Mouse (Mus musculus): ENCODE data around the gene Klk1.

Gene Klk1

DNA sequence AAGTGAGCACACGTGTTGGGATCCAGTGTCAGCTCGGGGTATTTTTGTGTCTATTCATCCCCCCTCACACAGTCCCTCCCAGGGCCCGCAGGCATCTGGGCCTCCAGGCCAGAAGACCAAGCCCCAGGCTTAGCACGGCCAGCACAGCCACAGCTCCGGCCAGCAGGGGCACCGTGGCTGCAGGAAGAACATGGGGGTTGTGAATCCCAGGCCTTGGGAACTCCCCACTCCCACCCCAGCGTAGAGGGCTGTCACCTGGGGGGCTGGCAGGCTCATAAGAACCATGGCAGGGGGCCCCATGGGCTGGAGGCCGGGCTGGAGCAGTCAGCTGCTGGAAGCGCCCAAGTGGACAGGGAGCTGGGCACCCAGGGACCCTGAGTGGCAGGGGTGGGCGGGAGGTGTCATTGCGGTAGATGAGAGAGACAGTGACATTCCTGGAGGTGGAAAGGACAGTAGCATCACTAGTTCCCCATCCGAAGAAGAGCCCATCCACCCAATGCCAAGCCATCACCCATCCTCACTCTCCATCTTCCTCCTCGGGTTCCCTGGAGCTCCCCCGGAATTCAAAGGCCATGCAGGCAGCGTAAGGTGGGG is 28.0 kb downstream of the Klk1 start:
- DNase-seq (ENCODE audit: low spot score): no peak

DNA sequence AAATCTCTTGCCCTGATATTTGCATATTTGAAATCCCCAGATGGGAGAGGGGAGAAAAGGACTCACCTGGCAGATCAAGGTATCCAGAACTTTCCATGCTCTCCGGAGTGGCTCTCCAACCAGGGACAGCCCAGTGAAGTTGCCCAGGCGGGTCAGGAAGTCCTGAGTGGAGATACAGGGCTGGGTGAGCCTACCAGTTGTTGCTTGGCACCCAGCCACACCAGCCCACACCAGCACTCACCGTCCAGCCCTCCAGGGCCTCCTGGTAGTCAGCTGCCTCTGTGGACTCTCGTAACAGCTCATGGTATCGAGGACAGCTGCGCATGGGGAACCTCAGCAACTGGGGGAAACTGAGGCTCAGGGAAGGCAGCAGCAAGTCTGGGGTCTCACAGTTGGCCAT is 29.8 kb downstream of the Klk1 start:
- DNase-seq (ENCODE audit: low spot score): no peak

- DNase-seq (ENCODE audit: low spot score): no peak
These were observed 32.1 kb downstream of the Klk1 start, which contains the start of gene Acp4 for GRCm38 (mm10) chr7:44257278-44257677. Acp4 (minus strand) TSS chr7:44257378.

- DNase-seq (ENCODE audit: low spot score): no peak
These were observed 35.2 kb downstream of the Klk1 start for GRCm38 (mm10) chr7:44260410-44260809.

- no peak for DNase-seq (ENCODE audit: low spot score)
These were observed 36.0 kb downstream of the Klk1 start, which contains the start of gene Gm15517 for GRCm38 (mm10) chr7:44261147-44261546. Gm15517 (plus strand) TSS chr7:44261447.

DNA sequence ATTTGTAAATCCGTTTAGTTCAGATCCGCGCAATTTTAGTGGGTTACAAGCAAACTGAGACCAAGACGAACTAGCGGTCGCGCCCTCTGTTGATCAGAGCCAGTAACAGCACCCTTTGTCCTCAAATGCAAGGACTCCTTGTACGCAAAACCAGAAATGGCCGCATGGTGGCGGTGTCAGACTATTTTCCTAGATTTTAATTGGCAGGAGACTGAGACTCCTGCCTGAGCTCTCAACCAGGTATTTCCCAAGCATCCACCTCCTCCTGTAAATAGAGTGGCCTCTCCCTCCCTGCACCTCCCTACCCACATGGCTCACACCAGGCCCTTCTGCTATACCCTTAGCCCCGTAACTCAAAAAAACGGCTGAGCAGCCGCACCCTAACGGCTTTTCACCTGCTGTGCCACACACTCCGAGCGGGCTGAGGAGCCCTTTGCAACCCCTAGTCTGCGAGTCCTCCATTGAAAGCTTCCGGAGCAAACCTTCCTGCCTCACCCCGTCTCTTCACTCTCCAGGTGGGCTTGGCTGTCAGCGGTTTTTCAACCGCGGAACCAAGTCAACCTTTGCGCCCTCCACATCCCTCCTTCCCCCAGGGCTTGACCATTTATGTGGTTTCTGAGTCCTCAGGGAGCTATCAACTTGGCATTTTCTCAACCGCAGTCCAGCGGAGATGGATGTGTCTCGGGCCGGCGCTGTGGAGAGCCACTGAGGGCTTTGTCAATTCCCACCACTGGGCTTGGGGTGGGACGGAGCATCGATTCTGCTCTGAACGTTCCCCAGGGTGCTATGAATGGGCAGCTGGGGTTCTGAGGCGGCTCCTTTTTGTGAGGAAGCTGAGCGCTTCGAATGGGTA is 37.9 kb downstream of the Klk1 start:
- DNase-seq (ENCODE audit: low spot score): peak; percentile 85

GRCm38 (mm10) chr7:44268117-44268516 is 43.0 kb downstream of the Klk1 start:
- DNase-seq (ENCODE audit: low spot score): no peak

GRCm38 (mm10) chr7:44269397-44269796 is 44.2 kb downstream of the Klk1 start:
- no peak for DNase-seq (ENCODE audit: low spot score)

DNA sequence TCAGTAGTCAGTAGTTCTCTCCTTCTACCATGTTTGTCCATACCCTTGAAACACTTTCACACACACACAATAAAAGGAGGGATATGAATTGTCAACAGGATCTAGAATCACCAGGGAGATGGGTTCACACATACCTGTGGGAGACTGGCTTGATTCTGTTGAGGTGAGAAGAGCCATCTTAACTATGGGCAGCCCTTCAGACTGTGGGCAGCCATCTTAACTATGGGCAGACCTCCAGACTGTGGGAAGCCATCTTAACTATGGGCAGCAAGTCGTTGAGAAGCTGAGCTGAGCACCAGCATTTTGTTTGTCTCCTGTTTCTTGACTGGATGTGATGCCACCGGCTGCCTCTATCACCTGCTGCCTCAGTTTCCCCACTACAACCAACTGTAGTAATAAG is 46.1 kb downstream of the Klk1 start:
- DNase-seq (ENCODE audit: low spot score): no peak

DNA sequence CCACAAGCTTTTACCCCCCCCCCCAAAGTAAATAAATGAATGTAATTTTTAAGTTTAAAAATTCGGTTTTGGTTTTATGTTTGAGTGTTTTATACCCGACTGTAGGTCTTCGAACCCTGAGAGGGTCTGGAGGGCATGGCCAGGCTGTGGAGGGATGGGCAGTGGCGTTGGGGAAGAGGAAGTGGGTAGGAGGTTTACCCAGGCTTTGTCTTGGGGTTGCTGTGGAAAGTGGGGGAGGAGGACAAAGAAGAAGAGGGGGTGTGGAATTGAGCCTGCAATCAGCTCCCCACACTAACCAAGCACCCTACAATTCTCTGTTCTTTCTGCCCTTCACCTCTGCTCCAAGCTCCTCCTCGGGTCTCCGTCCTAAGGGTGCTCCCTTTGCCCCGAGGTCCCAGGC is 47.4 kb downstream of the Klk1 start:
- DNase-seq (ENCODE audit: low spot score): no peak

- DNase-seq (ENCODE audit: low spot score): no peak
These were observed 48.3 kb downstream of the Klk1 start for GRCm38 (mm10) chr7:44273446-44273845.

DNA sequence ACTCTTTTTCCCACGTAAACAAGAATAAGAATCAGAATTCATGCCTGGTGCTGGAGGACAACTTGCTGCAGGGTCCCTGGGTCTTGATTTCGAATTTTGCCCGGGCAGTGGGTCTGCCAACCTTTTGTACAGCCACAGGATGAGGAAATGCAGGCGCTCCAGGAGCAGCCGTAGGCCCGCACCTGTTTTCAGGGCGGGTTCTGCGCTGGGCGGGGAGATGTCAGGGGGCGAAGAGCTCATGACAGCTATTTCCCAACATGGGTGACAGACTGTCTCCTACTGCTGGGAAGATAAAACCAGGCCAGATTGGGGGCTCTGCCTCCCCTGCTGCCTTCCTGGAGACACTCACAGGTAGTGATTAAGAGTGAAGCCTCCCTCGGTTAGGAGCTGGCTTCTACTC is 48.9 kb downstream of the Klk1 start:
- no peak for DNase-seq (ENCODE audit: low spot score)

GRCm38 (mm10) chr7:44275546-44275945 is 50.4 kb downstream of the Klk1 start:
- DNase-seq (ENCODE audit: low spot score): no peak

GRCm38 (mm10) chr7:44276461-44277249 is 51.5 kb downstream of the Klk1 start:
- no peak for DNase-seq (ENCODE audit: low spot score)

GRCm38 (mm10) chr7:44277250-44277622 is 52.1 kb downstream of the Klk1 start:
- DNase-seq (ENCODE audit: low spot score): no peak

Measured in yolk sac, embryonic 10.5 days (tissue).